Mouse (Mus musculus) gastrocnemius, postnatal 4 days (tissue): ENCODE measurements around the gene Catip. TPM values are rescaled to one million over a fixed set of nuclear protein-coding genes. Genes with fewer than 3 reads are reported as not detected.
A peak's percentile ranks its signal among the peaks of the same experiment; 100 is the strongest.

Source experiments
- DNase-seq, 2 experiments: peaks; one replicate each; pipeline ENCODE4 v3.0.0; 2021 to 2022; ENCODE audit warnings: low spot score in 2 of 2, mixed read lengths in 2 of 2
- total RNA-seq, 2 experiments: library from RNA; stranded (reverse); gene quantifications; 2 replicates each; pipeline ENCODE4 v1.2.3; 2021

The Catip gene
- total RNA-seq, 2 experiments from 2014 or later, result 0.23 to 0.25 TPM

DNA sequence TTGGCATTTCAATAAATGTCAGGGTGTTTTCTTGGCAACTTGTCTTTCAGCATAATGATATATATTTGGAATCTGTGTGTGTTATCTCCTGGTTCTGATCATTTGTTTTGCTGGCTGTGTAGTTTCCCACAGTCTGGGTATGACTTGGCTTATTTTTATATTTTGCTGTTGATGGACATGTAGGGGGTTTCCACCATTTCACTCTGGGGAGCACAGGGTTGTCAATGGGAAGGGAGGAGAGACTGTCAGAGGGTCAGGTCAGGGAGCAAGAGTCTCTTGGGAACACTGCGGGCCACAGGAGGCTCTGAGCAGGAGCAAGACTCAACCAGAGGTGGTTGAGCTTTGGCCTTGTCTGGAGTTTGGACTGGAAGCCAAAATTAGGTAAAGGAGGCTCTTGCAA lies 19.6 kb upstream of the Catip start:
- DNase-seq, result no peak

DNA sequence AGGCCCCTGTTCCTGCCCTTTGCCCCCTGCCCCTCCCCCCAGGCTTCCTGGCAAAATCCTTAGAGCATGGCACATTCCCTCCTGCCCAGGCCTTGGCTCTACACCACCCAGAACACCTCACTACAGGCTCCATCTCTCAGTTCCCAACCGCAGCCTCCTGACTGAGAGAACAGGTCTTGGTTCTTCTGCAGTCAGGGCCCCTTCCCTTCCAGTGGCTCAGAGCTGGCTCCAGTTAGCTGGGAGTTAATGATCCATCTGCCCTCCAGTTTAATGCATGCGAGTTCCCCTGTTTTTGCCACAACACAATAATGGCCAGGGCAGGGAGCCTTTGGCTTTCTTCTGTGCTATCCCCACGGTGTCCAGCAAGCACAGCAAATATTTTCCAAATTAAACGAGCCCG lies 18.7 kb upstream of the Catip start:
- DNase-seq, result no peak

GRCm38 (mm10) chr1:74344163-74344916 lies 17.6 kb upstream of the Catip start:
- no peak for DNase-seq

GRCm38 (mm10) chr1:74351185-74351769 lies 10.6 kb upstream of the Catip start:
- no peak for DNase-seq

DNA sequence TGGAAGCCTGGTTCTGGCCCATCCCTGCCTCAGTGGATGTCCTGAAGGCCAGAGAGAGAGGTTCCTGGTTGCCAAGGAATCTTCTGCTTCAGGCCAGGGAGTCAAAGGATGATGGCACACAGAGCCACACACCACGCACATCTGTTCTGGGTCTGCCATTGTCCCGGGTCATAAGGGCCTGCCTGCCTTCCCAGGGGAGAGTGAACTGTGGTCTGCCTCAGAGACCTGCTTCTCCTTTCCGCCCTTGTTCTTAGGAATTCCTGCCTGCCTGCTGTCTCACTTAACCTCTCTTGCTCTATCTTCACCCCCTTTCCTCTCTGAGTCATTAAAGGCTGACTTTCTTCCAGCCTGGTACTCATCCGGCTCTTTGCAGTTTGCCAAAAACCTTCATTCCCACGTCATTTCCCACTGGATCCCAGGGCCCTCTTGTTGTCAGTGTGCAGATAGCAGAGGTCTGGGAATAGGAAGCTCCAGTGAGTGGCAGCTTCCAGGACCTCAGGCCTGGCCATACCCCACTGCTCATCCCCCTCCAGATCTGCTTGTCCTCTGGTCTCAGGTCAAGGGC lies 9.3 kb upstream of the Catip start:
- no peak for DNase-seq

DNA sequence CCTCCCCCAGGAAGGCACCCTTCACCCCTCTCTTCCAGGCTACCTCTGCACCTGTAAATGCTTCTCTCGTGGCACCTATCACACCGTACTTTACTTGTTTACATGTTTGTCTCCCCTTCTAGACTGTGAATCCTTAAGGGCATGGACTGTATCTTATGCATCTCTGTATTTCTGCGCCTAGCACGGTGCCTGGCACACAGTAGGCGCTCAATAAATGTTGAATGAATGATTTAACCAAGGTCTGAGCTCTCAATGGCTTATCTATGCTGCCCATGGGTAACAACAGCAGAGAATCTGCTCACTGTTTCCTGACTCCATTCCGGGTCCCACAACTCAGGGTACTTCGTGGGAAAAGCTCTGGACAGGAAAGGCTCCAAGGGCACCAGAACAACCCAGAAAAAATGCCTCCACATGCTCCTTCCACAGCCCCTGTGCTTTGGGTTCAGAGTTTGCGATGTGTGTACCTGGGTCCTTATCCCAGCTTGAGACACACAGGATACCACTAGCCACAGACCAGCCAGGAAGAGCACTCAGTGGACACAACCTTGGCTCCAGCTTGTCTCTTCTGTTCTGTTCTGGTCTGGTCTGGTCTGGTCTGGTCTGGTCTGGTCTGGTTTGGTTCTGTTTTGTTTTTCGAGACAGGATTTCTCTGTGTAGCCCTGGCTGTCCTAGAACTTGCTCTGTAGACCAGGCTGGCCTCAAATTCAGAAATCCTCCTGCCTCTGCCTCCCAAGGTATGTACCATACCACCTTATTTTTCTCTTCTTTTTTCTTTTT lies 8.3 kb upstream of the Catip start:
- DNase-seq, result no peak

DNA sequence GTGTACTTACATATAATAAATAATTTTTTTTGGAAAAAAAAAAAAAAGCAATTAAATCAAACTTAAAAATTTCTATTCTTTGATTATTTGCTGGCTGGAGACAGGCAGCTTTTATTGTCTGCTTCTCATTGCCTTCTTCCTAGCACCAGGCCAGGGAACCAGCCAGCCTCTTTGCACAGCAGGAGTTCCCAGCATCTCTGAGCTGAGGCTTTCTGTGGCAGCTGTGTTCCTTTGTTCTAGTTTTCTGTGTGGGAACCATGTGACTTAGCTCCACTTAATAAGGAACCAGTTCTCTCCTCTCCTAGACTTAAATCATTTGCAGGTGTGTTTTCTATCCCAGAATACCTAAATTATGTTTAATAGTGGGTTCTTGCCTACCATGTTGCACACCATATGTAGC lies 4.4 kb upstream of the Catip start:
- DNase-seq, result no peak

DNA sequence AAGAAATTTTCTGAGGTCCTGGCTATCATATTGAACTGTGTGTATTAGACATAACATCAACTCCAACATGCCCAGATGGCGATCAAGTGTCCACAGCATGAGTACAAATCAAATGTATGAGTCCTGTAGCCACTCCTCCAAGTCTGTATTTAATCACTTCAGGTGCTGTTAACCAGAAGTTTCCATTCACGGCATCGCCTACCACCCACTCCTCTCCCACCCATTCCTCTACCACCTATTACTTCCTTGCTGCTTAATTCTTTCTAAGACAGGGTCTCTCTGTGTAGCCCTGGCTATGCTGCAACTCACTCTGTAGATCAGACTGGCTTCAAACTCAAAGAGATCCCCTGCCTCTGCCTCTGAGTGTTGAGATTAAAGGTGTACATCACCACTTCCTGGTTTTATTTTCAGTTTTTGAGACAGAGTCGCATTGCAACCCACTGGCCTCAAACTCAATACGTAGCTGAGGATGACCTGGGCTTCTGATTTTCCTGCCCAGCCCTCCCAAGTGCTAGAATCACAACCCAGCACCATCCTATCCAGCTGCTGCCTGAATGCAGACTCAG lies 1.9 kb upstream of the Catip start:
- DNase-seq, result no peak

DNA sequence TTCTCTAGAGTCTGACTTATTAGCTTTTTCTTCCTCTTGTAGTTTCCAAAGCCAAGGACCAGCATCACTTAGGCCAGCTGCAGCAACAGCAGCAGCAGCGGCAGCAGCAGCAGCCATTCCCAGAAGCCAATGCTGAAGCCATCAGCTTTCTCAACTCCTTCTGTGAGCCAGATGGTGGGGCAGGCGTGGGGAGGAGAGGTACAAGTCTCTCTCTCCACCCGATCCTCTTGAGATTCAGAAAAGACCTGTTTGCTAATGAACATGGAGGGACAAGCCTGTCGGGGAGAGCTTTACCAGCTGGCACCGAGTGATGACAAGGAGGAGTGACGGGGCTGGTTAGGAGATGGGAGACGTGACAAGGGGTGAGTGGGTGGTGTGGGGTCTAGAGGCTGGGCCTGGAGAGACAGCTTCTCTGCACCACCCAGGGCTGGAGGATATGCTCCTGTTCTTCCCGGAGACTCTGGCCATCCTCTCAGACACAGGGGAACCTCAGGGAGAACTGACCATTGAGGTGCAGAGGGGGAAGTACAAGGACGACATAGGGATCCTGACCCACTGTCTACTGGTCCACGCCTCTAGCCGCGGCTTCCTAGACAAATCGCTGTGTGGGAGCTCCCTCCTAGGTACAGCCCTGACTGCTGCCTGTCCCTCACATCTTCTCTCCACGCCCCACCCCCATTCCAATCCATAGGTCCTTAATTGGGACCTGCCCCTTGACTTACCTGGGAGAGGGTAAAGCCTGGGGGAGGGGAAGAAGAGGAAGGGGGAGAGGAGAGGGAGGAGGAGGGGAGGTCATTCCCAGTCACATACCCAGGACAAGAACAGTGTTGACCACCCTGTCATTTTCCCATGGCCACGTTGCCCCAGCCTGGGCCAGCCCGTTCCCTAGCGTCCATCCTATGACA lies 669 bp downstream of the Catip start:
- no peak for DNase-seq

- DNase-seq, result no peak
These were observed 1.5 kb downstream of the Catip start for GRCm38 (mm10) chr1:74363437-74363836.

GRCm38 (mm10) chr1:74364270-74364669 lies 2.4 kb downstream of the Catip start:
- DNase-seq, result no peak

- DNase-seq, result peak in 1 of 2 experiments; percentile 67
These were observed 6.2 kb downstream of the Catip start for GRCm38 (mm10) chr1:74367886-74368645.

DNA sequence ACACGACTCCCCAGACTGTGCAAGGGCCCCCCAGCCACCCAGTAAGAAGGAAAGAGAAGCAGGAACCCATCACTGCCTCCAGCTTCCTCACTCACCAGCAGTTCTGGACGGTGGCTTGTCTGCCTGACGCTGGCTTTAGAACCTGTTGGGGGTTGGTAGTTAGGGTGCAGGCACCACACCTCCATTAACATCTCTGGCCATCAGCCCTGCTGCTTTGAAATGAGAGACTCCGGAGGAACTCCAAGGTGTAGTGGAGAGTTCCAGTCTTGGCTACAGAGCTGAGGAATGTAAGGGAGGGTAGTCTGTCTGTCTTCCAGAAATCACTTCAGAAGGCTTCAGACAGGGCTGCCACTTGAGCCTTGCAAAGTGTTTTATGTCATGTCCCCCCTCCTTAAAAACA lies 8.1 kb downstream of the Catip start:
- no peak for DNase-seq

- DNase-seq, result no peak
These were observed 11.5 kb downstream of the Catip start for GRCm38 (mm10) chr1:74373372-74373771.

GRCm38 (mm10) chr1:74374980-74375379 lies 13.1 kb downstream of the Catip start, which contains the start of gene Slc11a1:
Gene Slc11a1, plus strand, starts transcription at chr1:74375195.
- DNase-seq, result no peak

GRCm38 (mm10) chr1:74375561-74375960 lies 13.7 kb downstream of the Catip start:
- DNase-seq, result no peak

GRCm38 (mm10) chr1:74376396-74376795 lies 14.5 kb downstream of the Catip start:
- DNase-seq, result no peak

DNA sequence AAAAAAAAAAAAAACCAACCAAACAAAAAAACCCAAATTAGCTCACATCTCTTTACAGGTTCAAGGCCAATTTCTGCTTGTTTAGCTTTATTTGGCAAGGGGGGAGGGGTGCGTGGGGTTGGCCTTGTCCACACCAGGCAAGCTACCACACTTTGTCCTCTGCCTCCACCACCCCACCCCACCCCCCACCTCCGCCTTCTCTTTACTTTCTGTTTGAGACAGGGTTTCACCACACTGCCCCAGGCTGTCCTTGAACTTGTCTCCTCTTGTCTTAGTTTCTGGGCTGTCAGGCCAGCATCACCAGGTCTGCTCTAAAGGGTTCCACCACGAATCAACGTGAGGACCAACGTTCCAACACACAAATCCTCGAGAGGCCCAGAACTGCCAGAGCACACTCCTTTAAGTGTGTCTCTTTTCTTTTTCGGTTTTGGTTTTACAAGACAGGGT lies 17.2 kb downstream of the Catip start:
- no peak for DNase-seq

DNA sequence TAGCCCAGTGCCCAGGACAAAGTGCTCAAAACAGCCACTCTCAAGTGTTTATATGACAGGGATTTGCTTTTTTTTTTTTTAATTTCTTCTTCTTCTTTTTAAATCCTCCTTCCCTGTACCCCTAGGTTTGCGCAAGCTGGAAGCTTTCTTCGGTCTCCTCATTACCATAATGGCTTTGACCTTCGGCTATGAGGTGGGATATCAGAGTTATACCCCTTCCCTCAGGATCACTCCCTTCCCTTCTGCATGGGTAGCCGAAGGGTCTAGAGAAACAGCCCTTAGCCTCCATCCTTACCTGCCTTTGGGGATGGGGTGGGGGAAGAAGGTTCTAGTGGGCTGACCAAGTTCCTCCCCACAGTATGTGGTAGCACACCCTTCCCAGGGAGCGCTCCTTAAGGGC lies 18.6 kb downstream of the Catip start:
- DNase-seq, result no peak

GRCm38 (mm10) chr1:74381588-74382021 lies 19.7 kb downstream of the Catip start:
- no peak for DNase-seq
